Mouse (Mus musculus): ENCODE data around the gene Rabgap1l. TPM values are rescaled to one million over a fixed set of nuclear protein-coding genes. Genes with fewer than 3 reads are reported as not detected.
A peak's percentile ranks its signal among the peaks of the same experiment; 100 is the strongest.

The Rabgap1l gene
- total RNA-seq, 1 experiment from 2014 or later: 136 TPM

DNA sequence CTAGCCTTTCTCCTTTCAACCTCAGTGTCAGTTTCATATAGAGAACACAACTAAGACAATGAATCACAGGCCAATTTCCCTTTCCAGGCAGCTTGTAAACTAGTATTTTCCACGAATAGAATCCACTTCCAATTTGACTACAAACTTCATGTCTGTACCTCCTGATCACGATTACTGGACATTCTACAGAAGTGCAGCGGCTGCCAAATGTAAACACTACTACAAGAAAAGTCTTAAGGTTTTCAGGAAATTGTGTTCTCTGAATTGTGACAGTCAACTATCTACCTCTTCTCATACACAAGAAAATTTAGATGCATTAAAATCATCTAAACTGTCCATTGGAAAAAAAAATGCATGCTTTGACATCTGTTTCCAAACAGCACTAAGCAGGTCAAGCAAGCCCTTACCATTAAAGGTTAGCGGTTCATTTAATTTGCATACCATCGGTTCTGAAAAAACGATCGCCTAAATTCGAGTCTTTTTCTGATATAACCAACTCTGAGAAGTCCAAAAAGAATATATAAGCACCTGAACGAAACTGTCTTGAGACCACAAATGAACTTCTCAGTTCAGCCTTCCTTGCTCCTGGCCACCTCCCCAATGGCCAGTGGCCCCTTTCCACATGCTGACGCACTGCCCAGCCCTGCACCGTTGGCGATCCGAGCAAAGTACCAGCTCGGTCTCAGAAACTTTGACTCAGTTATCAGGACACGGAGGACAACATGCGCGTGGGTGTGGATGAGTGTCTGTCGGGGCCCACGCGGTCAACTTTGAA is 1.4 kb downstream of the Rabgap1l start:
- ATAC-seq (replicated peaks; ENCODE audit: insufficient number of reproducible peaks, low FRiP score, low TSS enrichment, poor library complexity, severe bottlenecking): 0 out of 2 replicates have a peak, but pooled peaks have one; percentile 25

DNA sequence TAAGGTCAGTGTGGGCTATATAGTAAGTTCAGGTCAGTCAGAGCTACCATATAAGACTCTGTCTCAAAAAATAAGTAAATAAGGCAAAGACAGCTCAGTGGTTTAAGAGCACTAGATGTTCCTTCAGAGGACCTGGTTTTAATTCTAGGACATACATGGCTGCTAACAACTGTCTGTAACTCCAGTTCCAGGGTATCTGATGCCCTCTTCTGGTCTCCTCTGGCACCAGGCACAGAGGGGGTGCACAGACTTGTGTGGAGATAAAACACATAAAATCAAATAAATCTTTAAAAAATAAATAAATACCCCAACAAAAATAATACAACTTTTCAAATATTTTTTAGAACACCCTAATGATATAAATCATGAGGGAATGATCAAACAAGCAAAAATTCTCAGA is 2.4 kb downstream of the Rabgap1l start:
- ATAC-seq (replicated peaks; ENCODE audit: insufficient number of reproducible peaks, low FRiP score, low TSS enrichment, poor library complexity, severe bottlenecking): no peak

DNA sequence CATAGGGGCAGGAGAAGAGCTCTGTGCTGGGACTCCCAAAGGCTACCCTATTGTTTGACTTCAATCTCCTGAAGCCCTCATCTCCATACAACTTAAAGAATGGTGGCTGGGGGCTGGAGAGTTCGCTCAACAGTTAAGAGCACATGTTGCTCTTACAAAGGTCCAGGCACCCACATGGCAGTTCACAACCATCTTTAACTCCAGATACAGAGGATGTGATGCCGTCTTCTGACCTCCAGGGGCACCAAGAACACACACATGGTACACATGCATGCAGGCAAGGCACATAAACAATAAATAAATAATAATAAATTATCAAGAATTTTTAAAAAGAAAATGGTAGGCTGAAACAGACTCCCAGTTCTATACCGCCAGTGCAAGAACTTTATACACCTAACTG is 3.1 kb downstream of the Rabgap1l start:
- no peak for ATAC-seq (replicated peaks; ENCODE audit: insufficient number of reproducible peaks, low FRiP score, low TSS enrichment, poor library complexity, severe bottlenecking)

DNA sequence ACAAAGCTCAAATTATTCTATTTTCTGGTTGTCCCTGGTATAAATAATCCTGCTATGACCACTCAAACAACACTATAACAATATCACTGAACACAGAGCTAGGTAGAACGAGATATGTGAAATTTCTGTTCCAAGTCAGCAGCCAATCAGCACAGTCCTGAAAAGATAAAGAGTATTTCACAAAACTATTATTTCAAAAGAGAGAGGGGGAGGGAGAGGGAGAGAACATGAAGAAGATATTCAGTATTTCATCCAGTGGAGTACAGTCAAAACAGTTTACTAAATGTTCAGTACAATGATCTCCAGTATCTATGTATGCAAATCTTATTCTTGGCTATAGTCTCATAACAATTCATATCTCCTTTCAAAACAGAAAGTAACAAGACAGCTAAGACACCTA is 5.1 kb downstream of the Rabgap1l start:
- no peak for ATAC-seq (replicated peaks; ENCODE audit: insufficient number of reproducible peaks, low FRiP score, low TSS enrichment, poor library complexity, severe bottlenecking)

DNA sequence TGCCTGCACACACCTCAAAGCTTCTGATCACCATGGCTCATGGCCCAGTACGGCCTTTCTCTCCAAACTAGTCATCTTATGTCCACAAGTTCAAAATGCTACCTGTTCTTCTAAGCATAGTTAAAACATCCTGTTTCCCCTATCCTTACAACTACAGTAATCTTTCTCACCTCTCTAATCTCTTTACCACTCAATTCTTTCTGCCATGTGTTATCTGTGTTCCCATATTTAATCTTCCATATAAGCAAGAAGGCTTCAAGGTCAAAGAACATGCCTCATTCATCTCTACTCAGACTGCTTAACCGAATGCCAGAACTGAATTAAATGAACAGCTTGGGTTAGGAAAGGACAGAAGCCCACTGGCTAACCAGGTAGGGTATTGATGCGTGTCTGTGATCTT is 5.8 kb downstream of the Rabgap1l start:
- ATAC-seq (replicated peaks; ENCODE audit: insufficient number of reproducible peaks, low FRiP score, low TSS enrichment, poor library complexity, severe bottlenecking): no peak

DNA sequence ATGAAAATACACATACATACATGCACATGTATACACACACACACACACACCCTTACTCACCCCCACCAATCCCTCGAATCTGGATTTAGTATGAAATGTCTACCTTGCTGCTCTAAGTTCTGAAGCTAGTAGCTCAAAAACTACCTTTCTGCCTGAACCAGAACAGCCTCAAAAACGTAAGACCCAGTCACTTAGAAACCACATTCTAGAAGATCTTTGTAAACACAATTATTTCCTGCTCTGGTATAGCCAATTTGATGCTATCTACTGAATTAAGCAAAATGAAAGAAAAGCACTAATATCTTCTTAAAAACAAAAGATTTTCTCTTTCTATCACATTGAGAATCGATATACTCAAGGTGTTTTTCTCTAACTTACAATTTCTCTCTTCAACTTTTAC is 6.4 kb downstream of the Rabgap1l start:
- no peak for ATAC-seq (replicated peaks; ENCODE audit: insufficient number of reproducible peaks, low FRiP score, low TSS enrichment, poor library complexity, severe bottlenecking)

DNA sequence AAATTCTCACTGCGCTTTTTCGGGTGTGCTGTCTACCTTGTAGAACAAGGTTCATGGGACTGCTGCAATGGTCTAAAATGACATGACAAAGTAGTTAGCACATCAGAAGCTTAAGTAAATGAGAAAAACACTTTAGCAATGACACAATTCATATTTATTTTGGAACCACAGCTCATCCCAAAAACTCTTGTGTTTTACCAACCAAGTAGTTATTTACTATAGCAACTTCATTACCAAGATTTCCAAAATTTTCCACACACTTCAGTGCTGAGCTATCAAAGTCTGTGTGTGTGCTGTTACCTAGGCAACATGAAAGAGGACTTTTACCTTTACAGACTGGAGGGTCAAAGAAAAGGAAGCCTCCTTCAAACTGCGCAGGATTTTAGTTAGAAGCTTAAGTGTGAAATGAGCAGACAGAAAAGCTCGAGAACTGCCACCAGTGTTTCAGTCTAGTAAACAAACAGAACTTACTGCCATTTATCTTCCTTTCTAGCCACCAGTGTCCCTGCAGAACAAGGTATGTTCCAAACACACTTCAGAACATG is 7.3 kb downstream of the Rabgap1l start:
- no peak for ATAC-seq (replicated peaks; ENCODE audit: insufficient number of reproducible peaks, low FRiP score, low TSS enrichment, poor library complexity, severe bottlenecking)

DNA sequence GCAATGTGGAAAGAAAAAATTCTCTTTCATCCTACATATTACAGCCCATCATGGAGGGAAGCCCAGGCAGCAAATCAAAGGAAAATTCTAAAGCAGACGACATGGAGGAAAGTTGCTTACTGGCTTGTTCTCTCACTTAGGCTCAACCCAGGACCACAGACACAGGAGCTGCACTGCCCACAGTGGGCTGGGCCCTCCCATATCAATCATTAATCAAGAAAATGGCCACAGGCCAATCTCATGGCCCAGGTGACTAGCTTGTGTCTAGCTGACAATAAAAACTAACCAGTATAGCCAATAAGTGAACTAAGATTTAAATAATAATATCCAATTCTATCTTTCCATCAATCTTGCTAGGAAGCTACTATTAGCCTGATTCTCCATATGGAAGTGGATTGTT is 8.9 kb downstream of the Rabgap1l start:
- ATAC-seq (replicated peaks; ENCODE audit: insufficient number of reproducible peaks, low FRiP score, low TSS enrichment, poor library complexity, severe bottlenecking): no peak

DNA sequence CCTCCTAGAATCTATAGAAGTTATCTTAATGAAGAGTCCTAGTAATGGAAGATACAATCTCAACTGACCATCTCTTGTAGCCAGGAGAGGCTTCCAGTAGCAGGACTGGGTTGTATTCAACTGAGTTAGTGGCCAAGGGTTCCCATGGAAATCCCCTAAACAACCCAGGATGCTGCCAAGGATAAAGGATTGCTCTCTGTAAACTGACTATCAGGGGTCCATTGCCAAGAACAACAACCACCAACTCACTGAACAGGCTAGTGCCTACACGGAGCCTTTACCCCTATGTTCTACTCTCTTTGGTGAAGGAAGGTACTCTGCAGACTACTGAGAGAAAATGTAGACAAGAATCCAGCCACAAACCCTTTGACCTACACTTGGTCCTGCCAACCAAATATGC is 18.8 kb downstream of the Rabgap1l start:
- no peak for ATAC-seq (replicated peaks; ENCODE audit: insufficient number of reproducible peaks, low FRiP score, low TSS enrichment, poor library complexity, severe bottlenecking)

DNA sequence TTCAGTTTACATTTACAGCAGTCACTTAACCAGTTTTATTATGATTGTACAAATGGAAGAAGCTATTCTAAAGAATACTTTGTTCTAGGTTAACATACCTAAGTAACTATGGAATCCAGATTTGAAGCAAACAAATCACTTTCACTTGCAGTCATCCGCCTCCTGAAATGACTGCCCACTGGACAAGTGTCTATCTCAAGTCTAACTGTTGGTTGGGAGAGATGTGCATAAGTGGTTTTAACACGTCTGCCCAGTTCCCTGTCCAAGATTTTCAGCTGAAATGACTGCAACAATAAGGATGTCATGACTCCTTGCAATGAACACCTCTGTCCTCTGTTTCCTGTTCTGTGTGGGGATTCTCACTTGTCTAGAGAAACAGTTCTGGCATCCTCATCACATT is 27.4 kb downstream of the Rabgap1l start:
- ATAC-seq (replicated peaks; ENCODE audit: insufficient number of reproducible peaks, low FRiP score, low TSS enrichment, poor library complexity, severe bottlenecking): no peak

DNA sequence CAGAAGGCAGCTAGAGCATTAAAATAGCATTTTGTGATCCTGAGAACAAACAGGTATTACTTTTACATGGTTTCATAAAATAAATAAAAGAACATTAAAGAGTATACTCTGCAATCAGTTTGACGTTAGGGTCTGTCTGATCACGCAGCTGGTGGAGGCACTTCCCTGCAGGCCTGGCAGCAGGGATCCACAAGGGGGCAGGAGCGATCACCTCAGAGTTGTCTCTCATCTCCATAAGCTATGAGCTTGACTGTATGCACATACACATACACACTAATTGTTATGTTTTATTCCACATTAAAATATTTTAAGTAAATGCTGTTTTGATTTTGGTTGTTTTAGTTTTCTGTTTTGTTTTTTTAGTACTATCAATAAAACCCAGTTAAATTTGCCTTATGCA is 34.8 kb downstream of the Rabgap1l start:
- 0 out of 2 replicates have a peak, but pooled peaks have one; percentile 63 for ATAC-seq (replicated peaks; ENCODE audit: insufficient number of reproducible peaks, low FRiP score, low TSS enrichment, poor library complexity, severe bottlenecking)

DNA sequence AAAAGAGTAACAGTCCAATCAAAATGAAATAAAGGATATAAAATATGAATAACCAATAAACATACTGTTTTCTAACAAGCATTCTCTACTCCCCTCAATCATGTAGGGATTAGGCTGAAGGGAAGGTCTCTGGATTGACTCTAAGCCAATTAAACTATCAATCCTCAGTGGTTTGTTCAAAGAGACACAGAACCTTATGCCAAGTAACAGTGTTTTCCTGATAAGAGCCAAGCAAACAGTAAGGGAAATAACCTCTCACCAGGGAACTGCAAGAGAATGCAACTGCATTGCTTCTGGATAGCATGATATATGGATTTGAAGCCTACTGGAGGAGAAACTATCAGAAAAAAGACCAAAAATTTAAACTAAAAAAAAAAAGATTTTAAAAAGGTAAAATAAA is 37.7 kb downstream of the Rabgap1l start:
- ATAC-seq (replicated peaks; ENCODE audit: insufficient number of reproducible peaks, low FRiP score, low TSS enrichment, poor library complexity, severe bottlenecking): no peak

DNA sequence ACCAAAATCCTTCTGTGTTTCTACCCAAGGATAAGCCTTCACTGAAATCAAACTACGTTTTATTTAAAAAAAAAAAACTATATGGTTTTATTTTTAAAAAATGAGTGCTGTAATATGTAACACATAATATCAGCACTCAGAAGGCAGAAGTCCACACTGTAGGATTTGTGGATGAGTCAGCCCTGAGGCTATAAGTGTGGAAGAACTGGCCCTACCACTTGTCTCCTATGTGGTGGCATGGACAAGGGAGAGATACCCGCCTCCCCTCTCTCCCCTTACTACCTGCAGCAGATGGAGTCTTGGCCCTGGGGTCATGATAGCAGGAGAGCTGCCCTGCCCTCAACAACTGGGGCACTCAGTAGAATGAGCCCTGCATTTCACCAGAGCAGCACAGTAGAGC is 42.4 kb downstream of the Rabgap1l start:
- ATAC-seq (replicated peaks; ENCODE audit: insufficient number of reproducible peaks, low FRiP score, low TSS enrichment, poor library complexity, severe bottlenecking): no peak

DNA sequence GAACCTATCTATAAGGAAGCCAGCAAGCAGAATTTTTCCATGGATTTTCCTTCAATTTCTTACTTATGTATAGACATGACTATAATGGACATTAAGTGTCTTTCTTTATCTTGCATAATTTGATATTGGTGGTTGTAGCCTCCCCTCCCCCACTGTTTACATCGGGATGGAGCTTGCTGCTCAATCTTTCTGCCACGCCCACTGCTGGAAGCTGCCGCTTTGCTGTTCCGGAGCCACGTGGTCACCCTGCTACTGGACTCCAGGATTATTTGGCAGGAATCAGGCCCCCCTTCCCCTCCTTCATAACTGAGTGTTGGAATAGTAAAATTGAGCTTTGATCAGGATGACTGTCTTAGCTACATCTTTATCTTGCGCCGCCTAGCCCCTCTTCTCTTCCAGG is 46.2 kb downstream of the Rabgap1l start:
- ATAC-seq (replicated peaks; ENCODE audit: insufficient number of reproducible peaks, low FRiP score, low TSS enrichment, poor library complexity, severe bottlenecking): no peak

DNA sequence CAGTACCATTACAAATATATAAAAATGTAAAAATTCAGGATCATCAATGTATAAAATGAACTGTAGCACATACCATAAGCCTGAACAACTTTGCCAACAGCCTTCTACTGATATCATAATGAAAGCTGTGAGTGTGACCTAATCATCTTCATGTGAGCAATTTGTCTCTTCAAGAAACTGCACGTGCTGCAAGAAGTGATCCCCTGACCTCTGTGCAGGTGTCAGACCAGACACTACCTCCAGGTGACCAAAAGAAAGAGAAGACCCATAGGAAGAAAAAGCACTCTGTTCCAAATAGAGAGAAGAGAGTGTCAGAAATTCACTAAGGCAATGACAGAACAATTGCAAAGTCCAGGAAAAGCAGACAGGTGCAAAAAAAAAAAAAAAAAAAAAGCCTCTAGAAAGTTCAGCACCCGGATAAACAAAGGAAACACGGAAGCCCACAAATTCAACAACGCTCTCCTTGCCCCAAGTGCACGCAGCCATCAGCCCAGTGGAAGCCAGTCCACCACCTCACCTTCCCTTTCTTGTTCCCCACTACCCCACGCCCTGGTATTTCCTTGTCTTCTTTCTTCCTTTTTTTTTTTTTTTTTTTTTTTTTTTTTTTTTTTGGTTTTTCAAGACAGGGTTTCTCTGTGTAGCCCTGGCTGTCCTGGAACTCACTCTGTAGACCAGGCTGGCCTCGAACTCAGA is 47.6 kb downstream of the Rabgap1l start:
- no peak for ATAC-seq (replicated peaks; ENCODE audit: insufficient number of reproducible peaks, low FRiP score, low TSS enrichment, poor library complexity, severe bottlenecking)

DNA sequence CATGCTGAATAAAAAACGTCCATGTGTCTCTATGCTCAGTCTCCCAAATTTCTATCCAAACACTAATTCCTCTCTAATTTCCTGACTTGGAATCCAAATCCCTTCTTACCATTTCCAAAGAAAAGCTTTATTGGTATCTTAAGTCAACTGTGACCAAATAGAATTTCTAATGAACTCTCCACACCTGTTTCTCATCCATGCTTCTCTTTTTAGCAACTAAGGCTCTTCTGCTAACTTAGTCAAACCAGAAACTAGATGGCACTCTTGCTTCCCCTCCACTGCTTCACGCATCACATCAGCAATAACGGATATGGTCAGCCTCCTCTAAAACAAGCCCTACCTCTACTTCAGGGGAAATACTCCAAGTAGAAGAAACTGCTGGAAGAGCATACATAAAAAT is 49.0 kb downstream of the Rabgap1l start:
- no peak for ATAC-seq (replicated peaks; ENCODE audit: insufficient number of reproducible peaks, low FRiP score, low TSS enrichment, poor library complexity, severe bottlenecking)

DNA sequence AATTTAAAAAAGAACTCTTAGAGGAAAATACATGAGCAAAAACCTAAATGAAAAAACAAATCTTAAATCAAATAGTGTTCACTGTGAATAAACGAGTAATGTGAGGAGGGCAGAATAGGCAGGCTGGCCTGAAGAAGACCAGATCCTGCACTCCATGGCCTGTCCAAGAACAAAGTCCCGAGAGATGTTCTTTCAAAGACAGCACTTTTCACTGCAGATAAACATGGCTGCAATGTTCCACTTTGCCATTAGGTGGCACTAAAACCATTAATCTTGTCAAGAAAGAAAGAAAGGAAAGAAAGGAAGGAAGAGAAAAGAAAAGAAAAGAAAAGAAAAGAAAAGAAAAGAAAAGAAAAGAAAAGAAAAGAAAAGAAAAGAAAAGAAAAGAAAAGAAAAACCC is 49.8 kb downstream of the Rabgap1l start:
- no peak for ATAC-seq (replicated peaks; ENCODE audit: insufficient number of reproducible peaks, low FRiP score, low TSS enrichment, poor library complexity, severe bottlenecking)

DNA sequence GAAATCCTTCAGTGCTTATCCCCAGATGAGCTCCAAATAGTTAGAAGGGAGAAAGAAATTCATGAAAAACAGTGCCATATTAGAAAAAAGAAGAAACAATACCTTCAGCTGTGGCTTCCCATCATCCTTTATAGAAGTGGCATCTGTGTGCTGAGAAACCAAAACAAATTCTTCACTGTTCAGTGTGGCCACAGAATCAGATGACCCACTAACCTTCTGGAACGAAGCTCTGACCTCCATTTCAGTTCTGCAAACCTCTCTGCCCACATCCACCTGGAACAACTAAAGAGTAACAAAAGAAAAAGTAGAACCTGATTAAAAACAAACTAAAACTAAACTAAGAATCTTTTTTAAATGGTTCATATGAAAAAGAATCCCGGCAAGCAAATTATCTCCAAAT is 52.4 kb downstream of the Rabgap1l start:
- ATAC-seq (replicated peaks; ENCODE audit: insufficient number of reproducible peaks, low FRiP score, low TSS enrichment, poor library complexity, severe bottlenecking): no peak

DNA sequence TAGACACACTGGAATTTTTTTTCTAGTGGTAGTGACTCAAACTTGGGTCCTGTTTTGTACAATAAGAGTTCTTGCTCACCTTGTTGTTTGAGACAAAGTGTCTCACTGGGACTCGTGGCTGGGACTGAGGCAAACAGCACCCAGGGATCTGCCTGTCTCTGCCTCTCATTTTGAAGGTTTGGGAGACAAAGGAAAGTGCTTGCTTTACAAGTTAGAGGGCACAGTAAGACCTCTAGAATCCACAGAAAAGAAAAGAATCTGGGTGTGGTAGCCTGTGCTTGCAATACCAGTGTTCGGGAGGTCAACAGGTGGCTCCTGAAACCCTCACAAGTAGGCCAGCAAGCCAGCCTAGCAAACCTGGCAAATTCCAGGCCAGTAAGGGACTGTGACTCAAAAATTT is 58.3 kb downstream of the Rabgap1l start:
- ATAC-seq (replicated peaks; ENCODE audit: insufficient number of reproducible peaks, low FRiP score, low TSS enrichment, poor library complexity, severe bottlenecking): no peak

DNA sequence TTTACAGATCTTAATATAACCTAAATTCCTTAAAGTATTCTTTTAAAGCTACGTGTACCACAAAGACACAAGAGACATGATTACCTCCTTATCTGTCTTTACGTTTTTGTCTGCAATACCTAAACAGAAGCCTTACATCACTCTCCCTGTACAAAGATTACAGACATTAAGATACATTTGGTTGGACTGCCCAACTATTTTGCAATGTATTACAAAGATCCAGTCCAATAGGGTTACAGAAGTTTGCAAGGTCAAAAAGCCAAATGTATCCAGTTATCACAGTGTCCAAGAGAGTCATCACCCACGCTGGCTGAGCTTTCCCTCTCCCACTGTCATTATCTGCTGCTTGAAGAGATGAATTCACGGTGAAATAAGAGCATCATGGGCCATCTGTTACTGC is 63.1 kb downstream of the Rabgap1l start:
- no peak for ATAC-seq (replicated peaks; ENCODE audit: insufficient number of reproducible peaks, low FRiP score, low TSS enrichment, poor library complexity, severe bottlenecking)

Data from monocyte, adult 5-6 weeks (primary cell).